Mouse (Mus musculus) thymus, adult 2 months (tissue): Measurements from ENCODE around the gene Pbx2.

ENCODE experiments used
- CTCF ChIP-seq: fragments of 200-500 bp; IDR thresholded peaks from 2 replicates; pipeline ENCODE4 v1.5.1; 2012; ENCODE audit warnings: mild to moderate bottlenecking, control low read depth, low read length, moderate library complexity, borderline replicate concordance; ENCODE audit not compliant: control insufficient read depth, poor library complexity, insufficient read depth; ENCODE audit errors: extremely low read depth
- POLR2A ChIP-seq: fragments of 200-500 bp; IDR thresholded peaks from 2 replicates; pipeline ENCODE4 v1.6.1; 2012; ENCODE audit warnings: mild to moderate bottlenecking, low read length, control low read depth, moderate library complexity; ENCODE audit not compliant: control insufficient read depth, poor library complexity, insufficient read depth; ENCODE audit errors: extremely low read depth

GRCm38 (mm10) chr17:34562595-34562994 lies 28.5 kb upstream of the Pbx2 start:
- TF ChIP-seq CTCF (no peak), POLR2A (no peak)
